ENCODE assay signal across 12 mouse cellular contexts in the genomic region with DNA sequence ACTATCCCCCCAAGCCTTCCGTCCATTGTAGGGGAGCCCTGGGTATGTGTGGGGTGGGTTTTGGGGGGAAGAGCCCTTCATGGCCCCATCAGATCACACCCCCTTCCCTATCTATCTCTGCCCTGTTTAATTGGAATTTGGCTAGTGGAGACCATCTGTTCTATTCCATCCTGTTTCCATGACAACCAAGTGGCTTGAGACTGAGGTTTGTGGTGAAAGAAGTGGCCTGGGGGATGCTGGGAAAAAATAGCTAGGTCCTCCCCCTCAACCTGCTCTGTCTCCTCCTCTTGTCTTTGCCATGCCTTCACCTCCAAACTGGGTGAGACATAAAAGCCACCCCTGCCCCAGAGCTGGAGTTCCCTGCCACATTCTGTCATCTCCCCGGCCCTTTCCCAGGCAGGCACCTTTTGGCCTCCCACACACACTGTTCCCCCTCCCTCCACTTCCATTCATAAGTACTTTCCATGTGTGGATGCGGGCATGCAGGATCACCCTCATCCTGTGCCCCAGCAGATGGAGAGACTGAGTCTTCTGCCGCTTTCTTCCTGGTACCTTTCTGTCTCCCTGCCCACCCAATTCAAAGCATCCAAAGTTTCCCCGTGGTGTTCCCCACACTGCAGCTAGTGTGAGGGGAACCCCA. TPM values are rescaled to one million over a fixed set of nuclear protein-coding genes. Genes with fewer than 3 reads are reported as not detected.
DNase-seq lines count a peak whose midpoint lies in the region; ATAC-seq and TF ChIP-seq lines count a peak whose summit lies in the region.
"Had no signal": no experiment of that assay in that cellular context is flagged by ENCODE, and none has a peak within 500 bp of the region (broad histone marks: within the 10 kb centered on the region; RNA-seq: fewer than 3 reads in every experiment).

No protein-coding gene starts in this region.

- no peak overlapping the region for H3K4me2 ChIP-seq in neural tube, embryonic 11.5 days (ENCODE audit: low read depth)
- H3K4me2 ChIP-seq in embryonic facial prominence, embryonic 11.5 days (ENCODE audit: low read depth, low read length): no peak overlapping the region

- ATAC-seq in neural tube, embryonic 11.5 days (ENCODE audit: insufficient read depth, low FRiP score, low TSS enrichment): peak; percentile 77
- no peak for ATAC-seq in embryonic facial prominence, embryonic 11.5 days (replicated peaks; ENCODE audit: insufficient number of reproducible peaks, low FRiP score, low TSS enrichment, low read depth)

- DNase-seq in neural tube, embryonic 11.5 days (ENCODE audit: low spot score): peak; percentile 56
- no peak for DNase-seq in neural tube, embryonic 10.5 days (ENCODE audit: extremely low spot score, low spot score)
- peak; percentile 62 for DNase-seq in embryonic facial prominence, embryonic 11.5 days (ENCODE audit: low spot score)
- peak; percentile 45 to 68 for DNase-seq in layer of hippocampus, adult 2 months (ENCODE audit: low spot score in 2 of 2)
- DNase-seq in right cerebral cortex, postnatal 36 days (ENCODE audit: low spot score in 2 of 2): peak; percentile 36 to 48
- DNase-seq in gastrocnemius, adult 18-20 months (ENCODE audit: low spot score): no peak
- DNase-seq in kidney, postnatal 10 days: no peak
- no peak for DNase-seq in kidney, adult 11 months
- DNase-seq: cerebellum, adult 11 months; gastrocnemius, postnatal 36 days; kidney, adult 9 months had no signal

- WGBS in neural tube, embryonic 11.5 days: 55% methylated on average over 5 of the region's 5 CpGs
- 67% methylated on average over 5 of the region's 5 CpGs for WGBS in embryonic facial prominence, embryonic 11.5 days

- H3K36me3 ChIP-seq in neural tube, embryonic 11.5 days (ENCODE audit: control insufficient read depth, insufficient read depth, low read length): no peaks in the 10 kb centered on the region
- no peaks in the 10 kb centered on the region for H3K36me3 ChIP-seq in embryonic facial prominence, embryonic 11.5 days (replicated peaks; ENCODE audit: control insufficient read depth, insufficient read depth, low read depth, low read length)
- H3K36me3 ChIP-seq: G1E had no signal

- H3K9me3 ChIP-seq in neural tube, embryonic 11.5 days (ENCODE audit: control insufficient read depth, low read length): no peaks in the 10 kb centered on the region
- H3K9me3 ChIP-seq in embryonic facial prominence, embryonic 11.5 days (replicated peaks; ENCODE audit: control insufficient read depth, low read length): no peaks in the 10 kb centered on the region

- H3K27me3 ChIP-seq in neural tube, embryonic 11.5 days (ENCODE audit: control insufficient read depth, insufficient read depth, low read length): no peaks in the 10 kb centered on the region
- H3K27me3 ChIP-seq in embryonic facial prominence, embryonic 11.5 days (ENCODE audit: control insufficient read depth, insufficient read depth, low read length): no peaks in the 10 kb centered on the region

- no peak for TF ChIP-seq CTCF in layer of hippocampus, adult 2 months (conservative IDR thresholded peaks at IDR 0.05)

- no peak overlapping the region for H3K4me3 ChIP-seq in neural tube, embryonic 11.5 days (ENCODE audit: low read depth, low read length)
- no peak overlapping the region for H3K4me3 ChIP-seq in embryonic facial prominence, embryonic 11.5 days (ENCODE audit: low read depth, low read length)
- no peak overlapping the region; the same call in 1 of the 2 replicates for H3K4me3 ChIP-seq in layer of hippocampus, adult 2 months

- peaks cover 25% of the 10 kb centered on the region for H3K4me1 ChIP-seq in neural tube, embryonic 11.5 days (ENCODE audit: control insufficient read depth, insufficient read depth, low read length)
- H3K4me1 ChIP-seq in embryonic facial prominence, embryonic 11.5 days (ENCODE audit: control insufficient read depth, insufficient read depth, low read length): no peaks in the 10 kb centered on the region; the same call in 1 of the 2 replicates

- H3K9ac ChIP-seq in neural tube, embryonic 11.5 days (ENCODE audit: low read length): no peak overlapping the region
- H3K9ac ChIP-seq in embryonic facial prominence, embryonic 11.5 days (replicated peaks; ENCODE audit: low read length): no peak overlapping the region

- peak overlapping the region; percentile 62 for H3K27ac ChIP-seq in neural tube, embryonic 11.5 days (ENCODE audit: low read depth, low read length)
- no peak overlapping the region for H3K27ac ChIP-seq in embryonic facial prominence, embryonic 11.5 days (replicated peaks; ENCODE audit: low read depth, low read length)
- peak overlapping the region; percentile 50 for H3K27ac ChIP-seq in layer of hippocampus, adult 2 months

RNA-seq across cellular contexts. Expression of gene Nectin1, which starts 17.5 kb away (rescaled TPM):
- 10.3 and 10.9 TPM in 2 replicates for polyA plus RNA-seq in neural tube, embryonic 11.5 days (2014; fragmentation: Nextera tagmentation; extraction: Ambion mirVana)
- 4.8 and 5.3 TPM in 2 replicates for polyA plus RNA-seq in embryonic facial prominence, embryonic 11.5 days (2014; fragmentation: Nextera tagmentation; extraction: Ambion mirVana)
- 10 to 100 TPM; 67.2 to 72.6 TPM for total RNA-seq in layer of hippocampus, adult 2 months (2021)
- 1 to 10 TPM; 1.9 to 3.4 TPM for total RNA-seq in gastrocnemius, adult 18-20 months (2021)
- polyA plus RNA-seq: G1E had no signal

Comparison
In these comparisons a context has a peak if more than half of its experiments do, and no peak if none do; other contexts are left out.
1. DNase-seq: peak in neural tube, embryonic 11.5 days (single experiment), embryonic facial prominence, embryonic 11.5 days (single experiment), layer of hippocampus, adult 2 months (2 of 2) and right cerebral cortex, postnatal 36 days (2 of 2); none in neural tube, embryonic 10.5 days (single experiment), gastrocnemius, adult 18-20 months (single experiment), kidney, postnatal 10 days (single experiment) and kidney, adult 11 months (single experiment).
2. RNA of gene Nectin1, which starts 17.5 kb away (total RNA-seq): 67.2 to 72.6 TPM in layer of hippocampus, adult 2 months; 1.9 to 3.4 TPM in gastrocnemius, adult 18-20 months; every median in the first group is over 10 times any median in the second.